In genomic region chr2:30952824-30953490, GRCm38 (mm10) we compare ENCODE assay signal across 8 mouse cellular contexts. TPM values are rescaled to one million over a fixed set of nuclear protein-coding genes. Genes with fewer than 3 reads are reported as not detected.
DNase-seq lines count a peak whose midpoint lies in the region; ATAC-seq and TF ChIP-seq lines count a peak whose summit lies in the region.

Tor1b (plus strand) TSS chr2:30952959.

- peak; percentile 97 for TF ChIP-seq POLR2A in cerebellum, adult 2 months (IDR thresholded peaks at IDR 0.05; ENCODE audit: borderline replicate concordance, insufficient read depth, low read length)

- peaks cover 12% of the 10 kb centered on the region for H3K4me1 ChIP-seq in cerebellum, adult 2 months (ENCODE audit: control insufficient read depth, insufficient read depth, low read length)

- DNase-seq in MN1 (ENCODE audit: low spot score) = peak; percentile 83
- DNase-seq in cerebellum, adult 2 months = peak; percentile 86 to 88
- peak; percentile 89 for DNase-seq in forelimb bud, embryonic 11.5 days (ENCODE audit: low read depth, low spot score)
- DNase-seq in layer of hippocampus, postnatal 10 days (ENCODE audit: low spot score in 2 of 2) = peak; percentile 85 to 86
- DNase-seq in lung, postnatal 10 days = peak; percentile 93
- DNase-seq in ovary, postnatal 36 days (ENCODE audit: low spot score) = peak; percentile 78
- peak; percentile 84 for DNase-seq in thymus, postnatal 25 days

- no peaks in the 10 kb centered on the region for H3K27me3 ChIP-seq in cerebellum, adult 2 months (ENCODE audit: control insufficient read depth, insufficient read depth, low read length)

- H3K27ac ChIP-seq in cerebellum, adult 2 months (ENCODE audit: insufficient read depth, low read length) = peak within 1 kb of the TSS; percentile 61

- ATAC-seq in hematopoietic stem cell, adult 5-6 weeks (replicated peaks in 1 of 2; ENCODE audit: insufficient read depth in 1 of 2, low FRiP score in 2 of 2, low TSS enrichment in 1 of 2, low read depth in 1 of 2, poor library complexity in 2 of 2, severe bottlenecking in 2 of 2) = peak; percentile 87 to 92

- peak within 1 kb of the TSS; percentile 68 for H3K4me3 ChIP-seq in cerebellum, adult 2 months (replicated peaks; ENCODE audit: insufficient read depth, low read depth, low read length)

- under 1% methylated on average over 60 of the region's 60 CpGs for WGBS in cerebellum, adult 2 months

- no peak for TF ChIP-seq CTCF in cerebellum, adult 2 months (IDR thresholded peaks at IDR 0.05; ENCODE audit: borderline replicate concordance, insufficient read depth, low read depth, low read length)

RNA-seq across cellular contexts. Expression of gene Tor1b, which starts in this region (rescaled TPM):
- polyA plus RNA-seq in cerebellum, adult 2 months (2012; rRNA removed) = 38.0 and 40.6 TPM in 2 replicates
- 41.1 and 44.8 TPM in 2 replicates for total RNA-seq in hematopoietic stem cell, adult 5-6 weeks (2017)
- total RNA-seq in layer of hippocampus, postnatal 10 days (2021) = 10 to 100 TPM; 33.3 to 35.2 TPM

Comparison
In these comparisons a context has a peak if more than half of its experiments do, and no peak if none do; other contexts are left out.
1. Peak in every context shown above with its lines: DNase-seq, ATAC-seq, H3K4me3 ChIP-seq and H3K27ac ChIP-seq.